ENCODE assay signal across 18 mouse cellular contexts in genomic region chr2:174004666-174005065, GRCm38 (mm10).
DNase-seq lines count a peak whose midpoint lies in the region.
"Had no signal": no experiment of that assay in that cellular context is flagged by ENCODE, and none has a peak within 500 bp of the region (broad histone marks: within the 10 kb centered on the region; RNA-seq: fewer than 3 reads in every experiment).

No protein-coding gene starts in this region.

- peak; percentile 75 for DNase-seq in heart, adult 11 months
- DNase-seq in heart, postnatal 25 days (ENCODE audit: low spot score): no peak
- DNase-seq in gastrocnemius, postnatal 10 days: peak; percentile 62
- peak; percentile 55 for DNase-seq in gastrocnemius, postnatal 25 days
- no peak for DNase-seq in left cerebral cortex, postnatal 25 days (ENCODE audit: low spot score in 2 of 2)
- DNase-seq in left cerebral cortex, postnatal 14 days (ENCODE audit: low spot score in 2 of 2): no peak
- DNase-seq: adrenal gland, adult 2 months; adrenal gland, postnatal 14 days; cerebellum, adult 11-12 months; cerebellum, adult 8-10 months; cerebellum, postnatal 10 days; cerebellum, postnatal 36 days; embryo, embryonic 11 days; forebrain, postnatal 0 days; heart, adult 2 months; heart, postnatal 10 days; heart, postnatal 4 days; kidney, adult 18-20 months had no signal

- intact Hi-C loops in heart, postnatal 25 days (cut with DNase I): no loop called here
- intact Hi-C loops in left cerebral cortex, postnatal 25 days (cut with DNase I): no loop called here
- intact Hi-C loops in left cerebral cortex, postnatal 14 days (cut with DNase I): no loop called here

Comparison
In these comparisons a context has a peak if more than half of its experiments do, and no peak if none do; other contexts are left out.
1. DNase-seq: peak in heart, adult 11 months (single experiment), gastrocnemius, postnatal 10 days (single experiment) and gastrocnemius, postnatal 25 days (single experiment); none in heart, postnatal 25 days (single experiment), left cerebral cortex, postnatal 25 days (0 of 2) and left cerebral cortex, postnatal 14 days (0 of 2).